Mouse (Mus musculus) brain, embryonic 14.5 days (tissue): ENCODE measurements around the gene Magi2.

Experiments
- CTCF ChIP-seq: fragments of 200-500 bp; IDR thresholded peaks from 2 replicates; pipeline ENCODE4 v1.5.1; 2012; ENCODE audit warnings: inconsistent platforms, mild to moderate bottlenecking, moderate library complexity, borderline replicate concordance; ENCODE audit not compliant: insufficient read depth, insufficient read length; ENCODE audit errors: extremely low read depth
- POLR2A ChIP-seq: fragments of 200-500 bp; IDR thresholded peaks from 2 replicates; pipeline ENCODE4 v1.6.1; 2012; ENCODE audit warnings: mild to moderate bottlenecking, inconsistent platforms, borderline replicate concordance; ENCODE audit not compliant: poor library complexity, insufficient read depth, insufficient read length, severe bottlenecking; ENCODE audit errors: extremely low read depth

GRCm38 (mm10) chr5:19717296-19717695 lies 490.5 kb downstream of the Magi2 start:
- TF ChIP-seq POLR2A (no peak), CTCF (no peak)
